Mouse (Mus musculus): ENCODE measurements around the gene Slc25a51.
"Not testable (repeated sequence)": the region's sequence is repeated elsewhere in the genome, so short reads cannot be mapped to it uniquely, and the experiment has no call there.

Gene Slc25a51

GRCm38 (mm10) chr4:45399421-45400210 is 8.9 kb downstream of the Slc25a51 start:
- DNase-seq (ENCODE audit: low spot score): no peak

GRCm38 (mm10) chr4:45398315-45398714 is 10.3 kb downstream of the Slc25a51 start:
- not testable (repeated sequence) for DNase-seq (ENCODE audit: low spot score)

DNA sequence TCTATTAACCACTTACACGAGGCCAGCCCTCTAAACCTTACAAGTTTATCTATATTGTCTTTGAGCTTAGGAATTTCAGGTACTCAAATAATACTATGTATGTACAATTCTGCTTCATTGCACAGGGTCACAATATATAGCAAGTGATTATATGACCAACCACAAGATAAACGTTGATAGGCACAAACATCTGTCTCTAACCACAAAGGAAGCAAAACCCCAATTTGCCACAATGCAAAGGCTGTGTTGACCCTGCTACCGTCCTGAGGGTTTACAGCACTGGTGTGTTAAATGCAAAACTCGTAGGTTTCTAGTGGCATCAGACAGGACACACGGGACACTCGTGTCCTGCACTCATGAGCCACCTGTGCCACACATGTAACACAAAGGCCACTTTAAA is 12.4 kb downstream of the Slc25a51 start:
- not testable (repeated sequence) for DNase-seq (ENCODE audit: low spot score)

DNA sequence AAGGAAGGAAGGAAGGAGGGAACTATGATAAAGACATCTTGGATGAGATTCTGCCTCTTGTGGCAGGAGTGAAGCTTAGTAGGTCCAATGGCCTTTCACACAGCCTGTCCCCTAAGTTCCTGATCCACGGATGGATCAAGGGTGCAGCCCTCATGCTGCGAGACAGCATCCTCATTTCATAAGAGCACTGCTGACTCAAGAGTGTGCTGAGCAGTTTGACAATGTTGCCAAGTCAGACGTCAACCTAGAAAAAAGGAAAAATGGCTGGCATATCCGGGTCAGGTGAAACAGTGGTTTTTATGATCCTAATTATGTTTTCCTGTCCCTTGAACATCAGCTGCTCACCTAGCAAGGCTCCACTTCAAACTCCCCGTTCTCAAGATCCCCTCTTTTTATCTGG is 14.9 kb downstream of the Slc25a51 start:
- no peak for DNase-seq (ENCODE audit: low spot score)

GRCm38 (mm10) chr4:45392994-45393393 is 15.6 kb downstream of the Slc25a51 start:
- DNase-seq (ENCODE audit: low spot score): no peak

- DNase-seq (ENCODE audit: low spot score): no peak
Observed at GRCm38 (mm10) chr4:45392572-45392971, 16.0 kb downstream of the Slc25a51 start.

GRCm38 (mm10) chr4:45392099-45392498 is 16.5 kb downstream of the Slc25a51 start:
- no peak for DNase-seq (ENCODE audit: low spot score)

GRCm38 (mm10) chr4:45387296-45387695 is 21.3 kb downstream of the Slc25a51 start:
- not testable (repeated sequence) for DNase-seq (ENCODE audit: low spot score)

DNA sequence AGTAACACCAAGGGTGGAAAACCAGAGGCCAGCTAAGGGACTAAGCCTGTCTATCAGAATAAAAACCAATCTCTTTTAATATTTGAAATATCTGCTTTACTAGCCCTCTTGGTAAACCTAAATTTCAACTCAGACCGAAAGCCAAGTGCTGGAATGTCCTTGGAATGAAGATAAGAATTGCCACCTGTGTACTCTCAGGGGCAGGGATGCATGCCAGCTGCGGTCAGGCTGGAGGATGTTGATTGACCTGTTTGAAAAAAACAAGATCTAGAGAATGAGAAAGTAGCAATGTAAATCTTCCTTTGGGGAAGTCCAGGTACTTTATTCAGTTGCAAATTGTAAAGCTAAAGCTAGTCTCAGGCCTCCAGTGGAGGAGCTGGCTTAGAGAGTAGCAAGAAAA is 26.4 kb downstream of the Slc25a51 start:
- not testable (repeated sequence) for DNase-seq (ENCODE audit: low spot score)

- not testable (repeated sequence) for DNase-seq (ENCODE audit: low spot score)
Observed at GRCm38 (mm10) chr4:45380903-45381580, 27.5 kb downstream of the Slc25a51 start.

DNA sequence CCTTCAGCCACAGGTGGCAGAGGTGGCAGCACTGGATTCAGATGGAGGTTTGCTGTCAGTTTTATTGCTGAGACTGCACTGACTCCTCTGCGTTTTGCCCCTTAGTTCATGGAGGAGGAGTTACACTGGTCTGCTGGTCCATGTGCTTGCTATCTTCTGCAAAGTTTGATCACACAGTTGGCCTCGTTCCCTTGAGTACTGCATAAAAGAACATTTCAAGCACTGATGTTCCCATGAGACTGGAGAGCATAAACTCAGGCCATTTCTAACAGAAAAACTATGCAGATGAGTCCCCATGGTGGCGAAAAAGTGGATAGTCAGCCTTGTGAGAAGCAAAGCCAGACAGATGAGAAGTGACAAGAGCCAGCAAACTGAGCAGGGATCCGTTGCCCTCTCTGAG is 32.0 kb downstream of the Slc25a51 start:
- no peak for DNase-seq (ENCODE audit: low spot score)

DNA sequence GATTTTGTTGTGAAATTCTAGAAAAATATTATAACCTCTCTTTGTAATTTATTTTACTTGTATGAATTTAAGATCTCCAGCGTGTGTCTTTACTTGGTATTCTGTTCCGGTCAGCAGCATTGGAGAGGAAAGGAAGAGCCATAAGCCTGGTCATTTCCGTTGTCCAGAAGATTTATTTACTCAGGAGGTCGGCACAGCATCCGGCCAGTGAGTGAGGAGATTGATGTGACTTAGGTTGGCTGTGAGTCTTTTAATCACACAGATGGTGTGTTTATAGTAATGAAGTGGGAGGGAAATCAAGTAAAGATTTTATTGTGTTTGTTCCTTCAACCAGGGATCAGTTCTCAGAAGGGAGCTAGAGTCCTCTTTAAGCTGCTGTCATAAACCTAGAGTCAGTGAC is 33.7 kb downstream of the Slc25a51 start:
- DNase-seq (ENCODE audit: low spot score): no peak

DNA sequence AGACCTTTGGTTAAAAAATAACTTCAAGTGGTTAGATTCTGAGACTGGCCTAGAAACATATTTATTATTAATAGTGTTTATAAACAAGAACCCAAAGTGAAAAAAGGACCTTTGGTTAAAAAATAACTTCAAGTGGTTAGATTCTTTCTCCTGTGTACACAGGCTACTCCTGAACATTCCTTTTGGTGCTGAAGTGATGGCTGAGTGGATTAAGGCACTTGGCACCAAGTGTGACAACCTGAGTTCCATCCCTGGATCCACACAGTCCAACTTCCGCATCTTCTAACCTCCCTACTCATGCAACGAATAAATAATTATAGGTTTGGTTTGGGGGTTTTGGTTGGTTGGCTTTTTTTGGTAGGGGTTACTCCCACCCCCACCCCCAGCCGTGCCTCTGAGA is 37.3 kb downstream of the Slc25a51 start:
- DNase-seq (ENCODE audit: low spot score): no peak

- DNase-seq (ENCODE audit: low spot score): no peak
Observed at GRCm38 (mm10) chr4:45356653-45357052, 51.9 kb downstream of the Slc25a51 start.

All from left cerebral cortex, adult 11 months (tissue).